Mouse (Mus musculus) spleen, adult 2 months (tissue): ENCODE results near the gene Cfap58. TPM values are rescaled to one million over a fixed set of nuclear protein-coding genes. Genes with fewer than 3 reads are reported as not detected.
A peak's percentile ranks its signal among the peaks of the same experiment; 100 is the strongest.

Experiments used
- DNase-seq, 2 experiments: peaks; one replicate each; pipeline versions ENCODE4 v3.0.0 to v3.0.0-alpha.2; 2012 to 2021; ENCODE audit warnings: low spot score in 2 of 2, low read depth in 1 of 2
- H3K27ac ChIP-seq: fragments of 200-500 bp; 2 replicates; pipeline ENCODE4 v1.5.1; 2012; ENCODE audit warnings: low read length, inconsistent platforms; ENCODE audit not compliant: insufficient read depth
- H3K27me3 ChIP-seq: fragments of 200-500 bp; 2 replicates; pipeline ENCODE4 v1.6.1; 2012; ENCODE audit warnings: mild to moderate bottlenecking, moderate library complexity, low read length, inconsistent platforms; ENCODE audit not compliant: control insufficient read depth, insufficient read depth
- H3K36me3 ChIP-seq: fragments of 200-500 bp; 2 replicates; pipeline ENCODE4 v1.6.1; 2012; ENCODE audit warnings: mild to moderate bottlenecking, low read length, inconsistent platforms; ENCODE audit not compliant: control insufficient read depth, insufficient read depth
- H3K4me1 ChIP-seq: fragments of 200-500 bp; 2 replicates; pipeline ENCODE4 v1.6.1; 2011; ENCODE audit warnings: inconsistent platforms; ENCODE audit not compliant: control insufficient read depth, insufficient read depth, insufficient read length
- H3K4me3 ChIP-seq: fragments of 200-500 bp; 2 replicates; pipeline ENCODE4 v1.5.1; 2011; ENCODE audit warnings: mild to moderate bottlenecking, inconsistent platforms; ENCODE audit not compliant: insufficient read depth, insufficient read length; ENCODE audit errors: extremely low read depth
- CTCF ChIP-seq: fragments of 200-500 bp; IDR thresholded peaks from 2 replicates; pipeline ENCODE4 v1.5.1; 2011; ENCODE audit warnings: mild to moderate bottlenecking, inconsistent platforms; ENCODE audit not compliant: insufficient read depth, insufficient read length, insufficient replicate concordance; ENCODE audit errors: extremely low read depth
- POLR2A ChIP-seq: fragments of 200-500 bp; IDR thresholded peaks from 2 replicates; pipeline ENCODE4 v1.6.1; 2011; ENCODE audit warnings: low read depth, low read length, inconsistent platforms
- WGBS: fragments of 180-500 bp; shearing (Covaris S2); methylation state at CpG from one replicate; pipeline ENCODE4 v1.1.7; 2018; 5-methylcytosine and 5-hydroxymethylcytosine counted together
- polyA plus RNA-seq: library from polyadenylated mRNA; depleted of rRNA; stranded (reverse); fragments of >200 nt; gene quantifications from 2 replicates; pipeline ENCODE4 v1.2.3, GENCODE M21; 2012

The Cfap58 gene
- polyA plus RNA-seq, 1 experiment: not detected

GRCm38 (mm10) chr19:47917396-47917795, 20.1 kb upstream of the Cfap58 start:
- H3K36me3 ChIP-seq: no peaks in the 10 kb centered on the region
- peaks cover 22% of the 10 kb centered on the region; the same call in 1 of the 2 replicates for H3K4me1 ChIP-seq
- no peak overlapping the region for H3K27ac ChIP-seq
- WGBS: 71% methylated on average over 4 of the region's 4 CpGs
- peak overlapping the region; percentile 12; the same call in 1 of the 2 replicates for H3K4me3 ChIP-seq
- DNase-seq: peak in 1 of 2 experiments; percentile 3
- H3K27me3 ChIP-seq: no peaks in the 10 kb centered on the region
- TF ChIP-seq CTCF: no peak
- no peak for TF ChIP-seq POLR2A

- Histone ChIP-seq H3K27ac (peak overlapping the region; percentile 95), H3K4me3 (peak overlapping the region; percentile 77), H3K4me1 (peaks cover 22% of the 10 kb centered on the region; the same call in 1 of the 2 replicates), H3K27me3 (no peaks in the 10 kb centered on the region), H3K36me3 (no peaks in the 10 kb centered on the region)
- 23% methylated on average over 9 of the region's 9 CpGs for WGBS
- no peak for TF ChIP-seq POLR2A
- no peak for TF ChIP-seq CTCF
- DNase-seq: peak in 1 of 2 experiments; percentile 3
Measured at GRCm38 (mm10) chr19:47918016-47918415, 19.5 kb upstream of the Cfap58 start.

GRCm38 (mm10) chr19:47918455-47919101, 18.9 kb upstream of the Cfap58 start:
- H3K27ac ChIP-seq: peak overlapping the region; percentile 95
- H3K4me1 ChIP-seq: peaks cover 22% of the 10 kb centered on the region; the same call in 1 of the 2 replicates
- no peaks in the 10 kb centered on the region for H3K27me3 ChIP-seq
- DNase-seq: peak; percentile 42 to 52
- no peaks in the 10 kb centered on the region for H3K36me3 ChIP-seq
- under 1% methylated on average over 29 of the region's 29 CpGs for WGBS
- TF ChIP-seq CTCF (no peak), POLR2A (no peak)
- H3K4me3 ChIP-seq: peak overlapping the region; percentile 77

GRCm38 (mm10) chr19:47919126-47919965, 18.1 kb upstream of the Cfap58 start, which contains the start of the genes Cfap43 and Itprip:
TSS of gene Cfap43 (minus strand) at chr19:47919287.
TSS of gene Itprip (minus strand) at chr19:47919299.
- WGBS: under 1% methylated on average over 48 of the region's 48 CpGs
- Histone ChIP-seq H3K4me1 (peaks cover 22% of the 10 kb centered on the region; the same call in 1 of the 2 replicates), H3K27ac (peak within 1 kb of the TSS; percentile 95), H3K4me3 (peak within 1 kb of the TSS; percentile 77), H3K36me3 (no peaks in the 10 kb centered on the region), H3K27me3 (no peaks in the 10 kb centered on the region)
- peak; percentile 80 to 83 for DNase-seq
- TF ChIP-seq POLR2A: peak; percentile 80
- TF ChIP-seq CTCF: no peak

- Histone ChIP-seq H3K4me1 (peaks cover 18% of the 10 kb centered on the region; the same call in 1 of the 2 replicates), H3K27me3 (no peaks in the 10 kb centered on the region), H3K4me3 (peak overlapping the region; percentile 1; the same call in 1 of the 2 replicates), H3K27ac (peak overlapping the region; percentile 95), H3K36me3 (no peaks in the 10 kb centered on the region)
- TF ChIP-seq POLR2A (no peak), CTCF (no peak)
- 5% methylated on average over 8 of the region's 8 CpGs for WGBS
- DNase-seq: no peak
Measured at GRCm38 (mm10) chr19:47919966-47920375, 17.5 kb upstream of the Cfap58 start.

GRCm38 (mm10) chr19:47925819-47926218, 11.7 kb upstream of the Cfap58 start:
- H3K27me3 ChIP-seq: no peaks in the 10 kb centered on the region
- WGBS: 81% methylated on average over 7 of the region's 7 CpGs
- H3K27ac ChIP-seq: no peak overlapping the region
- no peak overlapping the region for H3K4me3 ChIP-seq
- H3K36me3 ChIP-seq: no peaks in the 10 kb centered on the region
- TF ChIP-seq POLR2A (no peak), CTCF (no peak)
- H3K4me1 ChIP-seq: no peaks in the 10 kb centered on the region
- DNase-seq: no peak
